In genomic region chr11:5100801-5101200, GRCm38 (mm10) we compare ENCODE assay signal across 9 mouse cellular contexts. TPM values are rescaled to one million over a fixed set of nuclear protein-coding genes. Genes with fewer than 3 reads are reported as not detected.
DNase-seq lines count a peak whose midpoint lies in the region; ATAC-seq lines count a peak whose summit lies in the region.
"Had no signal": no experiment of that assay in that cellular context is flagged by ENCODE, and none has a peak within 500 bp of the region (broad histone marks: within the 10 kb centered on the region; RNA-seq: fewer than 3 reads in every experiment).

No protein-coding gene starts in this region.

- peak overlapping the region; percentile 92 for H3K4me2 ChIP-seq in heart, embryonic 16.5 days (ENCODE audit: low read depth, low read length)
- peak overlapping the region; percentile 87 for H3K4me2 ChIP-seq in hindbrain, embryonic 14.5 days (replicated peaks)
- H3K4me2 ChIP-seq in midbrain, embryonic 14.5 days (ENCODE audit: low read length), result peak overlapping the region; percentile 90

- H3K9ac ChIP-seq in heart, embryonic 16.5 days (ENCODE audit: low read length), result peak overlapping the region; percentile 100
- peak overlapping the region; percentile 98 for H3K9ac ChIP-seq in hindbrain, embryonic 14.5 days
- H3K9ac ChIP-seq in midbrain, embryonic 14.5 days (replicated peaks; ENCODE audit: low read length), result peak overlapping the region; percentile 94

- H3K27ac ChIP-seq in heart, embryonic 16.5 days (ENCODE audit: low read length), result no peak overlapping the region
- H3K27ac ChIP-seq in hindbrain, embryonic 14.5 days, result peak overlapping the region; percentile 99; the same call in 1 of the 2 replicates
- H3K27ac ChIP-seq in midbrain, embryonic 14.5 days (replicated peaks; ENCODE audit: low read depth, low read length), result peak overlapping the region; percentile 99

- WGBS in heart, embryonic 16.5 days, result 60% methylated on average over 5 of the region's 5 CpGs
- 36% methylated on average over 5 of the region's 5 CpGs for WGBS in hindbrain, embryonic 14.5 days
- WGBS in midbrain, embryonic 14.5 days, result 41% methylated on average over 5 of the region's 5 CpGs

- peak overlapping the region; percentile 98; the same call in 1 of the 2 replicates for H3K4me3 ChIP-seq in heart, embryonic 16.5 days (ENCODE audit: low read length)
- H3K4me3 ChIP-seq in hindbrain, embryonic 14.5 days (replicated peaks; ENCODE audit: low read length), result peak overlapping the region; percentile 99
- H3K4me3 ChIP-seq in midbrain, embryonic 14.5 days (replicated peaks; ENCODE audit: low read depth, low read length), result peak overlapping the region; percentile 100

- H3K27me3 ChIP-seq in heart, embryonic 16.5 days (ENCODE audit: control insufficient read depth, insufficient read depth, low read length), result no peaks in the 10 kb centered on the region
- no peaks in the 10 kb centered on the region for H3K27me3 ChIP-seq in hindbrain, embryonic 14.5 days (ENCODE audit: control insufficient read depth, insufficient read depth, low read length)
- no peaks in the 10 kb centered on the region for H3K27me3 ChIP-seq in midbrain, embryonic 14.5 days (ENCODE audit: control insufficient read depth, insufficient read depth, low read length)

- H3K4me1 ChIP-seq in heart, embryonic 16.5 days (ENCODE audit: control insufficient read depth, insufficient read depth, low read length), result peaks cover 27% of the 10 kb centered on the region
- peaks cover 34% of the 10 kb centered on the region for H3K4me1 ChIP-seq in hindbrain, embryonic 14.5 days (replicated peaks; ENCODE audit: control insufficient read depth, insufficient read depth, low read length)
- H3K4me1 ChIP-seq in midbrain, embryonic 14.5 days (ENCODE audit: control insufficient read depth, insufficient read depth, low read length), result peaks cover 32% of the 10 kb centered on the region

- peaks cover 16% of the 10 kb centered on the region for H3K36me3 ChIP-seq in heart, embryonic 16.5 days (ENCODE audit: control insufficient read depth, insufficient read depth)
- peaks cover 37% of the 10 kb centered on the region for H3K36me3 ChIP-seq in hindbrain, embryonic 14.5 days (replicated peaks; ENCODE audit: control insufficient read depth, insufficient read depth)
- peaks cover 27% of the 10 kb centered on the region for H3K36me3 ChIP-seq in midbrain, embryonic 14.5 days (ENCODE audit: control insufficient read depth, insufficient read depth, low read length)

- no peak for DNase-seq in heart, postnatal 25 days (ENCODE audit: low spot score)
- peak; percentile 33 for DNase-seq in NIH3T3 (ENCODE audit: low read depth)
- DNase-seq in hindbrain, embryonic 14.5 days (ENCODE audit: low spot score), result no peak
- DNase-seq in midbrain, embryonic 14.5 days, result no peak
- no peak for DNase-seq in frontal cortex, postnatal 14 days (ENCODE audit: low spot score in 2 of 2)
- DNase-seq in left cerebral cortex, postnatal 36 days (ENCODE audit: low spot score in 2 of 2), result no peak
- DNase-seq: layer of hippocampus, postnatal 36 days had no signal

- intact Hi-C loops in heart, postnatal 25 days (cut with DNase I), result no loop called here
- intact Hi-C loops in left cerebral cortex, postnatal 36 days (cut with DNase I), result no loop called here

- no peak for ATAC-seq in heart, embryonic 16.5 days (replicated peaks; ENCODE audit: extremely low read depth, insufficient read depth, low FRiP score)
- no peak for ATAC-seq in hindbrain, embryonic 14.5 days (ENCODE audit: low FRiP score)
- ATAC-seq in midbrain, embryonic 14.5 days (ENCODE audit: low FRiP score, low TSS enrichment), result no peak
- ATAC-seq in megakaryocyte progenitor cell, adult 5-6 weeks (replicated peaks; ENCODE audit: poor library complexity), result no peak

- no peaks in the 10 kb centered on the region for H3K9me3 ChIP-seq in heart, embryonic 16.5 days (replicated peaks; ENCODE audit: control insufficient read depth, low read length)
- no peaks in the 10 kb centered on the region for H3K9me3 ChIP-seq in hindbrain, embryonic 14.5 days (ENCODE audit: control insufficient read depth, low read length)
- no peaks in the 10 kb centered on the region for H3K9me3 ChIP-seq in midbrain, embryonic 14.5 days (ENCODE audit: control insufficient read depth, low read length)

RNA-seq across cellular contexts. Expression of gene Ewsr1, which starts 1.7 kb away (rescaled TPM):
- 460 and 463 TPM in 2 replicates for polyA plus RNA-seq in heart, embryonic 16.5 days (2015; fragmentation: Nextera tagmentation; extraction: Ambion mirVana)
- total RNA-seq in heart, postnatal 25 days (2021), result 10 to 100 TPM; 95.7 to 96.0 TPM
- 267 and 288 TPM in 2 replicates for polyA plus RNA-seq in hindbrain, embryonic 14.5 days (2014; fragmentation: Nextera tagmentation; extraction: Ambion mirVana)
- 346 and 428 TPM in 2 replicates for polyA plus RNA-seq in midbrain, embryonic 14.5 days (2014; fragmentation: Nextera tagmentation; extraction: Ambion mirVana)
- 183 and 217 TPM in 2 replicates for total RNA-seq in megakaryocyte progenitor cell, adult 5-6 weeks (2015)
- total RNA-seq in megakaryocyte progenitor cell, adult 5-6 weeks (2017), result 513 and 628 TPM in 2 replicates
- 100 to 1,000 TPM; 222 to 343 TPM for total RNA-seq in left cerebral cortex, postnatal 36 days (2021)

RNA-seq across cellular contexts. Expression of gene Rhbdd3, which starts 2.1 kb away (rescaled TPM):
- polyA plus RNA-seq in heart, embryonic 16.5 days (2015; fragmentation: Nextera tagmentation; extraction: Ambion mirVana), result 30.5 and 33.0 TPM in 2 replicates
- total RNA-seq in heart, postnatal 25 days (2021), result 10 to 100 TPM; 21.4 to 21.6 TPM
- polyA plus RNA-seq in hindbrain, embryonic 14.5 days (2014; fragmentation: Nextera tagmentation; extraction: Ambion mirVana), result 39.7 and 44.5 TPM in 2 replicates
- 34.5 and 45.4 TPM in 2 replicates for polyA plus RNA-seq in midbrain, embryonic 14.5 days (2014; fragmentation: Nextera tagmentation; extraction: Ambion mirVana)
- total RNA-seq in megakaryocyte progenitor cell, adult 5-6 weeks (2015), result 8.5 and 10.2 TPM in 2 replicates
- 22.2 and 33.8 TPM in 2 replicates for total RNA-seq in megakaryocyte progenitor cell, adult 5-6 weeks (2017)
- 10 to 100 TPM; 22.2 to 26.2 TPM for total RNA-seq in left cerebral cortex, postnatal 36 days (2021)

RNA-seq across cellular contexts. Expression of gene Gas2l1, which starts 35.7 kb away (rescaled TPM):
- 16.4 and 19.1 TPM in 2 replicates for polyA plus RNA-seq in heart, embryonic 16.5 days (2015; fragmentation: Nextera tagmentation; extraction: Ambion mirVana)
- total RNA-seq in heart, postnatal 25 days (2021), result 10 to 100 TPM; 19.0 to 21.2 TPM
- polyA plus RNA-seq in hindbrain, embryonic 14.5 days (2014; fragmentation: Nextera tagmentation; extraction: Ambion mirVana), result 24.9 and 28.9 TPM in 2 replicates
- polyA plus RNA-seq in midbrain, embryonic 14.5 days (2014; fragmentation: Nextera tagmentation; extraction: Ambion mirVana), result 19.7 and 22.1 TPM in 2 replicates
- 0.22 and 0.46 TPM in 2 replicates for total RNA-seq in megakaryocyte progenitor cell, adult 5-6 weeks (2015)
- 0.58 TPM in 1 of 2 replicates, not detected in the other for total RNA-seq in megakaryocyte progenitor cell, adult 5-6 weeks (2017)
- 10 to 100 TPM; 82.7 to 98.5 TPM for total RNA-seq in left cerebral cortex, postnatal 36 days (2021)

RNA-seq across cellular contexts. Expression of gene Rasl10a, which starts 42.9 kb away (rescaled TPM):
- 0.62 and 1.4 TPM in 2 replicates for polyA plus RNA-seq in heart, embryonic 16.5 days (2015; fragmentation: Nextera tagmentation; extraction: Ambion mirVana)
- 1 to 10 TPM; 2.4 to 5.3 TPM for total RNA-seq in heart, postnatal 25 days (2021)
- 1.0 and 1.8 TPM in 2 replicates for polyA plus RNA-seq in hindbrain, embryonic 14.5 days (2014; fragmentation: Nextera tagmentation; extraction: Ambion mirVana)
- 0.33 and 1.3 TPM in 2 replicates for polyA plus RNA-seq in midbrain, embryonic 14.5 days (2014; fragmentation: Nextera tagmentation; extraction: Ambion mirVana)
- total RNA-seq in megakaryocyte progenitor cell, adult 5-6 weeks (2015), result not detected in 2 replicates
- total RNA-seq in megakaryocyte progenitor cell, adult 5-6 weeks (2017), result not detected in 2 replicates
- 10 to 100 TPM; 72.2 to 77.6 TPM for total RNA-seq in left cerebral cortex, postnatal 36 days (2021)

RNA-seq across cellular contexts. Expression of gene Emid1, which starts 51.3 kb away (rescaled TPM):
- 8.0 and 10.6 TPM in 2 replicates for polyA plus RNA-seq in heart, embryonic 16.5 days (2015; fragmentation: Nextera tagmentation; extraction: Ambion mirVana)
- 1 to 10 TPM; 2.1 to 2.2 TPM for total RNA-seq in heart, postnatal 25 days (2021)
- polyA plus RNA-seq in hindbrain, embryonic 14.5 days (2014; fragmentation: Nextera tagmentation; extraction: Ambion mirVana), result 14.7 and 17.8 TPM in 2 replicates
- polyA plus RNA-seq in midbrain, embryonic 14.5 days (2014; fragmentation: Nextera tagmentation; extraction: Ambion mirVana), result 7.9 and 9.8 TPM in 2 replicates
- total RNA-seq in megakaryocyte progenitor cell, adult 5-6 weeks (2015), result 3.5 and 5.5 TPM in 2 replicates
- 5.2 and 5.5 TPM in 2 replicates for total RNA-seq in megakaryocyte progenitor cell, adult 5-6 weeks (2017)
- 10 to 100 TPM in 1 of 2 experiments, 1 to 10 TPM in 1; 9.8 to 10.9 TPM for total RNA-seq in left cerebral cortex, postnatal 36 days (2021)

Comparison
In these comparisons a context has a peak if more than half of its experiments do, and no peak if none do; other contexts are left out.
1. RNA of gene Gas2l1, which starts 35.7 kb away (total RNA-seq): 82.7 to 98.5 TPM in left cerebral cortex, postnatal 36 days and 19.0 to 21.2 TPM in heart, postnatal 25 days; 0.22 to 0.58 TPM in megakaryocyte progenitor cell, adult 5-6 weeks; every median in the first group is over 10 times any median in the second.
2. Peak in every context shown above with its lines, with median percentiles within 50 percentile points of each other: H3K4me2 ChIP-seq, H3K4me3 ChIP-seq and H3K9ac ChIP-seq.